Mouse (Mus musculus) embryo, embryonic 11.5 days (tissue): ENCODE measurements around the gene Kirrel3.

Source experiments
- DNase-seq: peaks from one replicate; pipeline ENCODE4 v3.0.0-alpha.2; 2012; ENCODE audit warnings: low read depth, low spot score

Kirrel3 gene

DNA sequence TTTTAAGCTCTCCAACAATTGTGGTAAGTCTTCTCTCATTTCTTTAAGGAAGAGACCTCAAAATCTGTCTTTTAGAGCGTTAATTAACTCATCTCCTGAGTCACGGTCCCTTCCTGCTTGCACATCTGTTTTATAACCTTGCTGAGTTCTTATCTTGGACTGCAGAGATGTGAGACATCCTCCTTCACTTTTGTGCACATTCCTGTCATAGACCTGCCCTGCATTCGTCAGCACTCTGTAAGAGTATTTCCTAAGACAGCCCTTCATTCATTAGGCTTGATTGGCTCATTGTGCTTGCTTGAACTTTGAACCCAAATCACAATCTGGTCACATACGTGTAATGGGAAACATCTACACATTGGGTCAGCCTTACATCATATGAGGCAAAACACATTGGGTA lies 114.6 kb downstream of the Kirrel3 start:
- DNase-seq, result no peak

DNA sequence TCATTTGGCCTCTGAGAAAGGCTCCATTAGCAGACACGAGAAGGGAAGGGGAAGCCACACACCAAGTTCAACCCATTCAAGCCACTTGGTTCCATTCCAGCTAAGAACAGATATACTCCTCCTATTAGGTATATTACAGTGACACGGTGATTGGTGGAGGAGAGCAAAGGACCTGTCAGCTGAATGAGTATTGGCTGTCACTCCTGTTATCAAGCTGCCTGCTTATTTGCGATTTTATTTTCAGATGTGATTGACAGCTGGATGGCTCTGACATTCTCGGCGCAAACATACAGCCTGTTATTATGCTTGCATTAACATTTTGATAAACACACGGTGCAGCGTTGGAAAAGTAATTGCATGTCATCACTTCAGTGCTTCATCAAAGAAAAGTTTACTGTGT lies 118.1 kb downstream of the Kirrel3 start:
- no peak for DNase-seq

DNA sequence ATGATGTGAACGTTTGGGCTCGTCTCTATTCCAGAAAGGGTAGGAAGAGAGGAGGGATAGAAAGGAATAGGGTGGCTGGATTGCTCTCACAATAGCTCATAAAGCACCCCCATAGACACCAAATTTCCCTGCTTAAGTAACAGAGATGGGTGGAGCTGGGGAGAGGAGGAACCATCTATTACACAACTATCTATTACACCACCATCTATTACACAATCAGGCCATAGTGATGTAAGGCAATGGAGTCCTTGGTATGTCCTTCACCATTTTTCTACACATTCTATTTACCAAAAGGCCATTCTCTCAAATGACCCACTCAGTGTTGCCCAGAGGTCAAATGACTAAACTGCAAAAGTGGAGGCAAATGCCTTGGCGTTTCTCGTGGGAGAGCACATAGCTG lies 119.2 kb downstream of the Kirrel3 start:
- DNase-seq, result no peak

DNA sequence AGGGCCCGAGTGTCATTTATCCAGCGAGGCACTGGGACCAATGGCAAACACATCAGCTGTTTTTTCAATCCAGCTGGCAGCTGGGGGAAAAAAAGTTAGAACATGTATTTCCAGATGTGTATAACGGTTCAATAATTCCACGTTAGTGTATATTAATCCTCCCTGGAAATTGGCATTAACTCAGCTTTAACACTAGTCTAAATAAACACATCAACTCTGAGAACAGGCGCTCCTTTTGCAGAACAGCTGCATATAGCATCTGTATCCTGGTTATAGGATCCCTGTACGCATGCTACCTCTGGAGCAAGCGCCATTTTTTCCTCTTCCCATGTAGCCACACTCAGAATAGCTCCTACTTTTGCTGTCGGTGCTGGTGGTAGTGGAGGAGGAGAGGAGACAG lies 119.8 kb downstream of the Kirrel3 start:
- DNase-seq, result no peak

DNA sequence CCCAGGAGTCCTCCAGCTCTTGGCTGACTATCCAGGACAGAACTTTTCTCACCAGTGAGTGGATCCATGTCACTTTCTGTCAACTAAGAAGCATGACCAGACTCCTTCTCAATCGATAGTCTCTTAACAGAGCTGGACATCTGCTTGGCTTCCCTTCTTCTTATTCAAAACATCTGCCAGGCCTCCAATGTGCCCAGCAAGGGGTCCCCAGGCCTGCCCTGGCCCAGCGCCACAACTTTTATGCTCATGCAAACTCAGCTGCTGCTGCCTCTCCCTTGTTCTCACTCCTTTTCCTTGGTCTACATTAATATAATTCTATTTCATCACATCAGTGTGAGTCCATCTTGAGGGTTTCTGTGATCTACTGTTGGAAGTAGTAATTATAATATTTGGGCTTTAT lies 122.3 kb downstream of the Kirrel3 start:
- no peak for DNase-seq

DNA sequence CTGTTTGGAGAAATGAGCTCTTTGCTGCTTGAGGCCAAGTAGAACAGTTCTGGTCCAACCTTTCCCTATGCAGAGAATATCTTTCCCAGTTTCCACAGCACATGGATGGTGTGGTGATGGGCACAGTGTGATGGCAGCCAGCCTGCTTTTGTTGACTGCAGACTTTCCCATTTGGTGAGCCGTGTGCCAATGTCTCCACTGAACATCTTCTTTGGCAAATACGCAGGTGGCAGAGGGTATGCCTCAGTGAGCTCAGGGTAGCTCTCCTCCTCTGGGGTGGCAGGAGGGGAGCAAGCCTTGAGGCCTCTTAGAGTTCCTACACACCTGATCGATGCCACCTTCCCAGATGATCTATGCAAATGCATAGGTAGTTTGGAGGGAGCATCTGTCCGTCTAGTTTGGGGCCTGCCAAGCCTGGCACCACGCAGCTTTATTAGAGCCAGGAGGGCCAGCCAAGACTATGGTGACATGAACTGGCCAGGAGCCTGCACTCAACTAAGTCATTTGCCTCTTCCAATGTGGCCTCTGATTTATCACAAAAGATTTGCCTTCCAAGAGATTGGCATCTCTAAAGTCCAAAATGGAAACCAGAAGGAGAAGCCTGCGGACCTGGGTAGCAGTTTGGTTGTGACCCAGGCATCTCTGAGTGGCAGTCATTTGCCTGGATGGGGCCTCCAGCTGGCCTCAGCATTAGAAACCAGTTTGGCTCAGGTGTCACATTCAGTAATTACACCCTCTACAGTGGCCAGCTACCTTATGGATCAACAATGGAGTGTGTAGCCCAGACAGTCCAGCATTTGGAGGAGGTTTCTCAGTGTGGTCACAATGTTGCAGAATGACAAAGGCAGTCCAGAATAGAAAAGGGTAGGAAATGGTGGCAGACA lies 127.4 kb downstream of the Kirrel3 start:
- DNase-seq, result no peak

DNA sequence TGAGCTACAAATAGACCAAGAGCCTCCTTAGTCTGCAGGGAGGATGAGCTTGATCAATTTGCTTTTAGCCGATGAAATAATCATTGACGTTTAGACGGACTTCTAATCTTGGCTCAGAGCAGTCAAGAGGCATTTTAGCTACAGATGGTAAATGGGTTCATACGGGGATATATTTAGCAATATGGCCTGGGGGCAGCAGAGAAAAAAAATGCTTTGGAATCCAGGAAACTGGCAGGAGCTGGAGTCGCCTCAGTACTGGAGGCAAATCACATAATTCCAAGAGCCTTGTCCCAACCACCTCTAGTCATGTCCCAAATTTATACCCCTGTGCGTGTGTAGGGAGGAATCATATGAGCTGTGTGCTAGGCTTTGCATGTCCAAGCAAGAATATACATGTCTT lies 132.4 kb downstream of the Kirrel3 start:
- DNase-seq, result no peak

DNA sequence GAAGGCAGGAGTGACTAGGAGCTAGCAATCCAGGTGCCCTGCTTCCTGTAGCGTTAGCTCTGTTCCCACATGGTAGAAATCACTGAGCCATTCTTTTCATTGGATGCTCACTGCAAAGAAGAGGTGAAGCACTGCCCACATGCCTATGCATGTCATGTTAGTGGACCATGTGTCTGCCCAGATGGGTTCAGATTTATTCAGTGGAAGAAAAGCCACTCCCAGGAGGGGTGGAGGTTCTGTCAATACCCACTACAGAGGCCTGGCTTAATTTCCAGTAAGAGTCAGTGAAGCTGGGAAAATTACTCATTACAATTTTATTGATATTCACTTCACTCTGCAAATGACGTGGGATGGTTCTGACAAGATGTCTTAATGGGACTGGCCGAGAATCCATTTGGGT lies 134.2 kb downstream of the Kirrel3 start:
- DNase-seq, result no peak

DNA sequence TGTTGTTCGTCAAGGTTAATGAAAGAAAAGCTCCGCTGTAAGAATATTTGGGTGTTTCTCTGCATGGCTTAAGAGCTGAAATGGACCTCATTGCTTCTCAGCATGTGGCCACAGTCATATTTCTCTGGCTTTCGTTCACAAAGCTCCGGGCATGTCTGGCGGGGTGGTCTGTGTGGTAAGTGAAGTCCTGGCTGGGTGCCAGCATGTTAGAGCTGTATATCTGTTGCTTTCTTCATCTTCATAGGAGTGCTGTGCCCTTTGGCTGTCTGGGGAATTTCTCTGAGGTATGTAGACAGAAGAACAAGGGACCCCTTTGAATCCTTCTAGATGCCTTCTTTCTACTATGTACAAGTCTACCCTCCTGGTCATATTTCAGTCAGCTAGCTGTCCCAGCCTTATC lies 137.8 kb downstream of the Kirrel3 start:
- peak; percentile 19 for DNase-seq

DNA sequence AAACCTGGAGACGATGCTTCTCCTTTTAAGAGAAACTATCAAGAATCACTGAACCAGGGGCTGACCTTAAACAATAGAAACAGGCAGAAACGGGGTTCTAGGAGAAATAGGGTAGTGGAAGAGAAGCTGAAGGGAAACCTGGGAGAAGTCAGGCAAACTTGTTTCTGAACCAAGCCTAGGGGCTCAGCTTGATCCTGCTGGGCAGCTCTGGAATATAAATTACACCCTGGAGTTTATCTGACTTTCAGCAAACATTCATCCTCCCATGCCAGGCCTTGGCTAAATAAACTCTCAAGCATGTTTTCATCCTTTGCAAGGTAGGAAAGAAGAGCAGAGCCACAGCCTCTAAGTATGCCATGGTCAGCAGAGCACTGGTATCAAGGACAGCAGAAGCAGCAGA lies 138.3 kb downstream of the Kirrel3 start:
- no peak for DNase-seq

DNA sequence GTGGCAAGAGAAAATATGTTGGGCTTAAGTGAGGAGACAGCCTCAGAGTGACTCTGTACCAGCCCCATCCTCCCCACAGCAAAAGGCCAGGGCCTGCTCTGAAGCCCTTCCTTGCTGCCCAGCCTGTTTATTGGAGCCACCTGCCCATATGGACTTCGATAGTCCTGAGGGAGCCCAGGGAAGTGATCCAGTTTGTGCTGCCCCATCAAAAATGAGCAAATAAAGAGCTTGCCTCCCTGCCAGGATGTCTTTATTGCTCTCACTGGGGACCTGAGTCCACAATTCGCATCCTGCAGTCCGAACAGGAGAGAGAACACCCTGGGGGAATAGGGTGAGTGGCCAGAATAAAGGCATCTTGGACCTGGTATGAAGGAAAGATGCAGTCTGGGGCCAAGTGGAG lies 143.1 kb downstream of the Kirrel3 start:
- no peak for DNase-seq

DNA sequence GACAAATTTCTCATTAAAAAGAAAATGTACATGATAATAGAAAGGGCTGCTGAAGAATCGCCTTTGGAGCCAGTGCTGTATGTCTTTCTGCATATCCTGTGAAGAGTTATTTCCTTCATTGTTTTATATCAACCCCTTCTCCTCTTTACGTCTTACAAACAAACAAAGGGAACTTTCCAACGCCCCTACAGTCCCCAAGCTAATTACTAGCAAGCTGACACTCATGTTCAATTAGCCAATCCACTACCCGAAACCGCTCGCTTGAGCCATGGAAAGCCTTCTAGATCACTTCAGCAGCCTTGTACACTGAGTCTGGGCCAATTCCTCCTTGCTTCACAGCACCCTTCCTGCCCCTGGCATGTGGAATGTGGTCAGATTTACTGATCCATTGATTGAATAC lies 150.0 kb downstream of the Kirrel3 start:
- no peak for DNase-seq

DNA sequence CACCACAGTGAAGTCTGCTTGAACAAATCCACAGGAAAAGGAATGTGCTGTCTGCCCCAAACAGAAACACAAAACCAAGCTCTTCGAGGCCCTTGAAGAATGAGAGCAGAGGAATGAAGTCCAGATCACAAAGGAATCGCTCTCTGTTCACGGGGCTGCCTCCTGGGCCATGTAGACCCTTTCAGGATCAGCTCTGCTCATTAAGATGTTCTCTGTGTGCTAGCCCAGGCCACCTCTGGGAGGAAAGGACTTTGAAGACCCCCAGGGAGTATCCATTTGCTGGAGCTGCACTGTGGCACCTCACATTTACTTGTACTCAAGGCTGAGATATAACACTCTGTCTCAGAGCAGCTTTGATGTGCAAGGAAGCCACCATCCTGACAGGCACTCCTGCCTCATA lies 158.2 kb downstream of the Kirrel3 start:
- DNase-seq, result no peak

DNA sequence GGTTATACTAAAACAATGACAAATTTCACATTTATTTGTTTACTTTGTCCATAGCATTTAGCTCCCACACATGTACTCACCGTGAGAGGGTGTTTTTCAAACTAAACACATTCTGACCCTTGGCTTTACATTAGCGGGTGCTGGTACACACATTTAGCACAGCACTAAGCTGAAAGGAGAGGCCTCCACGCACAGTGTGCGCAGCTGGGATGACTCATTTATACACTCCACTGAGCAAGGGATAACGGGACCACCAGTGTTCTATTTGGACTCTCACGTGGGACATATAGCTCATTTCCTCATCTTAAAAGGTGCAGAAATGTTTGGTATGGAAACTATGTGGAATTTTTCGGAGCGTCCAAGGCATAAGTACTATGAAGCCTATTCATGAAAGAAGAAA lies 158.7 kb downstream of the Kirrel3 start:
- DNase-seq, result no peak

DNA sequence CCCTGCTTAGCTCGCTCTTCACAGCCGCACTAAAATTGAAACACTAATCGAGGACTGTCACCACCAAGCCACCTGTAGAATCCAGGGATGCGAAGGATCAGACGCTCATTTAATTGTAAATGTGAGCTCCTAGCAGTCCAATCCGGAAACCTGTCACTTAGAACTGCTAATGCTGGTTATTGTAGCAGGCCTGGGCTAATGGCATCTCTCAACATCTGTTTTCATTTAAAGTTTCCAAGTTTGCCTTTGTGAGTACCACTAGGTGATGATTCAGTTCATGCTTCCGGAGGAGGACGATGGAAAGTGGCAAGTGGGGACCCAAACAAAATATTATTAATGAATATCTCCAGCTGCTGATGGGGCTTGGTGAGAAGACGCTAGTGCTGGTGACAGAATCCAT lies 161.1 kb downstream of the Kirrel3 start:
- peak; percentile 9 for DNase-seq

DNA sequence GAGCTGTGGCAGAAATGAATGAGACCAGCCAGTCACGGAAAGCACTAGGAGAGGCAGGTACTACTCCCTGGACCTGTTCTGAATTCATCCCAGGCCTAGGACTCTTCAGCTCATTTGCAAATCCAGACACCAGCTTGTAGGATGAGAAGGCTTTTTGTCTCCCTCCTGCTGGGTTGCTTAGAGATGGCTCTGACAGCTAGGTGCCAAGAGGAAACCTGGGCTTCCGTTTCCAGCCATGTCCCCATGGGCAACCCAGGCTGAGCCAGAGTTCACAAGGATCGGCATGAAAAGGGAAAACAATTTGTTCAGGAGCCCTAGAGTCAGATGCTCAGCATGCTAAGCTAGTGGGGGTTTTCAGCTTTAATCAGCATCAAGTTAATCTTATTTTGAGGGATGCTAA lies 166.6 kb downstream of the Kirrel3 start:
- no peak for DNase-seq

DNA sequence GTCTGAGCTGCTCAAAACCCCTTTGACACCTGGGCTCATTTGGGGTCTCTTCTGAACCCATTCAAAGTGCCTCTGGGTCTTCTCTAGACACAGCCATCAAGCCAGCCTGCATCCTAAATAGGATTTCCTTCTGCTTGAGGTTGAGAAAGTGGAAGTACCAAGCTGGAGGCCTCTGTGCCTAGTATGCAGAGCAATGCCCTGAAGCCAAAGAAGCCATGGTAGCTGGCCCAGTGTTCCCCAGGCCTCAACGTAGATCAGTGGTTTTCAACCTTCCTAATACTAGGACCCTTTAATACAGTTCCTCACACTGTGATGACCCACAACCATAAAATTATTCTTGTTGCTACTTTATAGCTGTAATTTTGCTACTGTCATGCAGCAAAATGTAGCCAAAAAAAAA lies 167.4 kb downstream of the Kirrel3 start:
- no peak for DNase-seq

DNA sequence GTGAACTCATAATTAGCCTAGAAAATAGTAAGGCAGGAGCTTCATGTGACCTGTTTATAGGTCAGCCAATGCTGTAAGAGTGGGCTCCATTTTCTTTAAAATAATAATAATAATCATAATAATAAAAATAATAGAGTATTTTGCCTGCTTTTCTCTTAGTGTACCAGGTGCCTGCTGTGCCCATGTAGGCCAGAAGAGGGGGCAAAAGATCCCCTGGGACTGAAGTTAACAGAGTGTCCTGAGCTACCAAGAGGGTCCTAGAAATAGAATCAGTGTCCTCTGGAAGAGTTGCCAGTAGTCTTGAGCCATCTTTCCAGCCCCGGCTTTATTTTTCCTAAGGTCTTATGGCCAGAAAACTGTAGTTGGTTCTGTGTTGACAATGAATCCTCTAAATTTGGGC lies 174.9 kb downstream of the Kirrel3 start:
- no peak for DNase-seq

DNA sequence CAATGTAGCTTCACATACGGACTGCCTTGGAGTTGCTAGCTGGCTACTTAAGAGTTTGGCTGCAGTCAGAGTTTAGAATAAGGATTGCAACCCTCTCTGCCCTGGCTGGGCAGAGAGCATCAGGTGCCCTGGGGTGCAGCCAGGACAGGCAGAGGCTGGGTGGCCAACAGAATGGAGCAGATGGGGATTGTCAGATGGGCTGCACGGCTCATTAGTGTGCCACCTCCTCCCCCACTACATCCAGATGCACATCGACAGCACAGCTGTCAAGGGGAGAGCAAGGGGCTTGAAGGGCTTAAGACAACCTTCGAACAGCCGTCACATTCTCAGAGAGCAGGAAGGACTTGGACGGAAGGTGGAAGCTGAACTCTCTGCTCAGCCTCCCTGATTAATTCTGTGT lies 177.7 kb downstream of the Kirrel3 start:
- no peak for DNase-seq

DNA sequence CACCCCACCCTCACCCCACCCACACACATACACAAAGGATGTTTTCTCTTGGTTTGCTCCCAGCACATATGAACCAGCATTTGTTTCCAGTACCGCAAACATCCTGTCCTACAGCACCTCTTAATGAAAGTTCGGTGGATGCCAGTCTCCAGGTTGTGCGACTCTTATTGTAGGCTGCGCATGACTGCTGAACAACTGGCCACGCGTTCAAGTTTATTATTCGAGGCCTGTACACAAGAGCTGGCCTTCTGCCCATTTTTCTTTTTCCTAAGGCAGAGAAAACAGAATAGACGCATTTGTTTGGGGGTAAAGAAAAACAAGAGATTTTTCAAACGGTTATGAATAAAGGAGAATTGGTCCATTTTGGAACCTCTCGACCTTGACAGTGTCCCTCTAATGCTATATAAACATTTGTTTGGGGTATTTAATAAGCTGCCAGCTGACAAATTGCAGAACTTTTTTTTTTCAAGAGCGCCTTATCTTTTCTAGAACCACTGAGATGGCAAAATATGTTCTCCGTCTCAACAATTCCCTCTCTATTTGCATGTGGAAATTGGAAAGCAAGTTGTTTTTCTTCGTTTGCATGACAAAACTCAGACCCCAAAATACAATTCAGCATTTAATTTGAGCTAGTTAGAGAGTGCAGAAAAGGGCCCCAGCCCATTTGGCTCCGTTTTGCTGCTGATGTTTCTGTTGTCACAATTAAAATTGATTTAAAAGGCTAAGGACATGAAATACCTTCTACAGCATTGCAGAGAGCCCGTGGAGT lies 179.9 kb downstream of the Kirrel3 start:
- DNase-seq, result no peak

DNA sequence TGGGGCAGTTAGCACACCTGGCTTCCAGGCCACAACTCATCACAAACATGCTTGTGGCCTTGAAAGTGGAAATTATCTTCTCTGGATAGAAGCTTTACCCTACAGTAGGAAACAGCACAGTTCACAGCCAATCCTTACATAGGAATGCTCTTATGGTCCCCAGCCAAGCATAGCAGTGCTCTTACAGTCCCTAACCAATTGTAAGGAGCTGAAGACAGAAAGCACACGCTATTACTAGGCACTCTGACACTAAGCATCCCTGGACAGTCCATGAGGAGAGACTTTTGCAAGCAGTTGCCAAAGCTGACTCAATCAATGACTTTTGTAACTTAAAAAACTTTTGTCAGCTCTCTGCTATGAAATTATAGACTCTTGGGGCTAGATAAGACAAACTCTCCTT lies 181.5 kb downstream of the Kirrel3 start:
- no peak for DNase-seq

DNA sequence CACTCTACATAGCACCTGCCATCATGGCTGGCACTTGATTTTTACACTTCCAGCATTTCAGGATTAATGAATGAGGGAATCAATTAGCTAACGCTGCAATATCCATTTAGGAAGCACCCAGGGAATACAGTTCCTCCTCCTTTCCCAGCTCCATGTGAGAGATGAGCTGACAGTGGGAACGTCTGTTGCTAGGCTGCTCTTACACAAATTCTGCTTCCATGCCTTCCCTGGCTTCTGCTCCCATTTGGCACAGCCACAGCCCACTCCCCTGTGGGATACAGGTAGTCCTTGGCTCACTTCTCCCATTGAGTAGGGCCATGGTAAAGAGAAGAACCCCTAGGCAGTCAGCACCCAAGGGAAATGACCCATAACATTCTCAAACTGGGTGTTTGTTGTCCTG lies 185.2 kb downstream of the Kirrel3 start:
- no peak for DNase-seq

DNA sequence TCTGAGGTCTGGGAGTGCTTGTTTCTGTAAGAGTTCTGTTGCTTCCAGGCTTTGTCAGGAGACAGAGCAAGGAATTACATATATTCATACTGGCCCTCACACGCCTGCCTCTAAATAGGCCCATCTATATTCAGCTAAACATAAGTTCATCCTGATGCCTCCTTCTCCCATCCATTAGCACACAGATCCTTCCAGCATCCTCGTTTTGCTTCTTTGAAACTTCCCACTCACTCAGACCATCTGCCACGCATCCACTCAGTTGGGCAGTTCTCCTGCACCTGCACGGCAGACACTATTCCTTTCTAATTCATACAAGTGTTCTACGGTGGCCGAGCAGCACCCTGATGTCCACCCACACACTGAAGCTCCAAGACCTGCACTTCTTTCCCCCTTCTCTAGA lies 201.1 kb downstream of the Kirrel3 start:
- no peak for DNase-seq
